Mouse (Mus musculus) stomach, postnatal 0 days (tissue): ENCODE results near the gene Elfn1. TPM values are rescaled to one million over a fixed set of nuclear protein-coding genes. Genes with fewer than 3 reads are reported as not detected.

Experiments used
- ATAC-seq: fragments of 200-750 bp; cut with Nextera tagmentation; 2 replicates; pipeline ENCODE4 v1.8.0; 2017; ENCODE audit not compliant: low FRiP score, low TSS enrichment
- DNase-seq: peaks from one replicate; pipeline ENCODE4 v3.0.0-alpha.2; 2016; ENCODE audit warnings: low spot score
- H3K27ac ChIP-seq: fragments of 300-500 bp; sonication (generic); replicated peaks from 2 replicates; pipeline ENCODE4 v1.5.1; 2014; ENCODE audit warnings: mild to moderate bottlenecking, control low read depth
- H3K27me3 ChIP-seq: fragments of 300-500 bp; sonication (generic); 2 replicates; pipeline ENCODE4 v1.6.1; 2014; ENCODE audit warnings: low read length; ENCODE audit not compliant: control insufficient read depth, insufficient read depth
- H3K36me3 ChIP-seq: fragments of 300-500 bp; sonication (generic); 2 replicates; pipeline ENCODE4 v1.6.1; 2014; ENCODE audit warnings: low read length, mixed read lengths; ENCODE audit not compliant: control insufficient read depth, insufficient read depth
- H3K4me1 ChIP-seq: fragments of 300-500 bp; sonication (generic); replicated peaks from 2 replicates; pipeline ENCODE4 v1.6.1; 2014; ENCODE audit warnings: antibody characterized with exemption; ENCODE audit not compliant: control insufficient read depth, insufficient read depth
- H3K4me2 ChIP-seq: fragments of 300-500 bp; sonication (generic); replicated peaks from 2 replicates; pipeline ENCODE4 v1.6.1; 2014; ENCODE audit warnings: low read depth, mild to moderate bottlenecking, control low read depth, moderate library complexity
- H3K4me3 ChIP-seq: fragments of 300-500 bp; sonication (generic); 2 replicates; pipeline ENCODE4 v1.5.1; 2014; ENCODE audit warnings: low read depth, low read length, control low read depth
- H3K9ac ChIP-seq: fragments of 300-500 bp; sonication (generic); 2 replicates; pipeline ENCODE4 v1.6.1; 2014; ENCODE audit warnings: mild to moderate bottlenecking, low read length, control low read depth, mixed read lengths
- H3K9me3 ChIP-seq: fragments of 300-500 bp; sonication (generic); 2 replicates; pipeline ENCODE4 v1.6.1; 2016; ENCODE audit warnings: low read length; ENCODE audit not compliant: control insufficient read depth
- CTCF ChIP-seq: IDR thresholded peaks from 2 replicates; pipeline ENCODE4 v1.5.1; 2016; ENCODE audit warnings: antibody characterized with exemption, low read depth, mild to moderate bottlenecking, moderate library complexity
- EP300 ChIP-seq: optimal IDR thresholded peaks from 2 replicates; pipeline ENCODE3; 2016; ENCODE audit warnings: antibody characterized with exemption
- WGBS: fragments of 180-500 bp; shearing (Covaris S2); extraction: QIAGEN DNeasy Blood & Tissue Kit; methylation state at CpG from one replicate; pipeline ENCODE4 v1.1.7; 2014; 5-methylcytosine and 5-hydroxymethylcytosine counted together
- polyA plus RNA-seq: library from polyadenylated mRNA; unstranded; fragments of >200 nt; fragmentation: Nextera tagmentation; extraction: Ambion mirVana; gene quantifications from 2 replicates; pipeline ENCODE4 v1.2.1, GENCODE M21; 2015

Elfn1 gene
- polyA plus RNA-seq, 1 experiment from 2014 or later: 0.12 TPM

DNA sequence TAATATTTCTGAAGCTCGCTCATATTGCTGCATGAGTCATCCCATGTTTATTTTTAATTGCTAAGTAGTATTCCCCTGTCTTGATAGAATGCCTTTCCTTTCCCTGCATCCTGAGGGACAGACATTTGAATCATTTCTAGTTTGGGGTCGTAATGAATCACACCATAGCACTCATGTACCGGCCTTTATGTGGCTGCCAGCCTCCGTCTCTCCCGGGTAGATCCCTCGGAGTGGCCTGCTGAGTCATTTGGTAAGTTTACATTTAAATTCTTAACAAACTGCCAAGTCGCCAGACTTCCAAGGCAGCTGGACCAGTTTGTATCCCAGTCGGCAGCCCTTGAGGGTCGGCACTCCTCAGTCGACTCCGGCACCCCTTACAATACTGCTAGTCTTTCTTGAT lies 13.9 kb downstream of the Elfn1 start:
- WGBS: 39% methylated on average over 11 of the region's 11 CpGs
- no peaks in the 10 kb centered on the region for H3K27me3 ChIP-seq

GRCm38 (mm10) chr5:139923867-139924266 lies 16.1 kb downstream of the Elfn1 start:
- no peak overlapping the region for H3K27ac ChIP-seq
- no peak overlapping the region for H3K4me3 ChIP-seq
- H3K27me3 ChIP-seq: no peaks in the 10 kb centered on the region
- no peaks in the 10 kb centered on the region for H3K9me3 ChIP-seq
- no peak overlapping the region for H3K4me2 ChIP-seq
- H3K36me3 ChIP-seq: no peaks in the 10 kb centered on the region
- 91% methylated on average over 8 of the region's 8 CpGs for WGBS
- DNase-seq (no peak), ATAC-seq (no peak)
- H3K9ac ChIP-seq: no peak overlapping the region
- TF ChIP-seq EP300: no peak
- TF ChIP-seq CTCF: peak; percentile 37; the same call in 1 of the 2 replicates
- H3K4me1 ChIP-seq: no peaks in the 10 kb centered on the region

More for the DNA sequence above, 13.9 kb downstream of the Elfn1 start:
- no peak overlapping the region for H3K4me2 ChIP-seq
- TF ChIP-seq CTCF: no peak
- TF ChIP-seq EP300: no peak
- H3K27ac ChIP-seq: no peak overlapping the region
- H3K4me3 ChIP-seq: no peak overlapping the region
- H3K9me3 ChIP-seq: no peaks in the 10 kb centered on the region
- no peak for DNase-seq
- H3K4me1 ChIP-seq: no peaks in the 10 kb centered on the region
- H3K36me3 ChIP-seq: no peaks in the 10 kb centered on the region
- ATAC-seq: no peak
- no peak overlapping the region for H3K9ac ChIP-seq

DNA sequence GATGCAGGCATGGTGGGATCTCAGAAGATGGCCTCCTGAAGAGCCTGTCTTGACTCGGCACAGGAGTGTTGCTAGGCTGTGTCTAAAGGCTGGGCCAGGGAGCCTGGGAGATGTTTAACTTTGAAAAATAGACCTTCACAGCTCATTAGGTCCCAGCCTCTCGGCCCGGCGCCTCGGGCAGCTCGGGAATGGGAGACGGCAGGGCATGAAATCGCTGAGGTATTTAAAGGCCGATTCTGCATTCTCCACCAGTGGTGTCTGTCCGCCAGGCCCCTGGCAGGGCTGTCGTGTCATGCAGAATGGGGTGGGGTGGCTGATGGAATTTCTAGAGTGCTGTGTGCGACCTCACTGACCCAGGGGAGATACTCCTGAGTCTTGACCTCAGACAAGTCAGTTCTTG lies 22.4 kb downstream of the Elfn1 start:
- Histone ChIP-seq H3K27ac (no peak overlapping the region), H3K4me2 (no peak overlapping the region), H3K4me1 (no peaks in the 10 kb centered on the region; the same call in 1 of the 2 replicates), H3K4me3 (no peak overlapping the region), H3K36me3 (no peaks in the 10 kb centered on the region), H3K27me3 (no peaks in the 10 kb centered on the region), H3K9ac (no peak overlapping the region), H3K9me3 (no peaks in the 10 kb centered on the region)
- no peak for ATAC-seq
- no peak for DNase-seq
- 81% methylated on average over 12 of the region's 12 CpGs for WGBS
- TF ChIP-seq CTCF (no peak), EP300 (no peak)

GRCm38 (mm10) chr5:139930927-139931351 lies 23.2 kb downstream of the Elfn1 start:
- ATAC-seq (no peak), DNase-seq (no peak)
- Histone ChIP-seq H3K4me2 (peak overlapping the region; percentile 29), H3K4me1 (no peaks in the 10 kb centered on the region; the same call in 1 of the 2 replicates), H3K4me3 (no peak overlapping the region), H3K9ac (no peak overlapping the region), H3K27me3 (no peaks in the 10 kb centered on the region), H3K9me3 (no peaks in the 10 kb centered on the region), H3K27ac (no peak overlapping the region), H3K36me3 (no peaks in the 10 kb centered on the region)
- no peak for TF ChIP-seq EP300
- TF ChIP-seq CTCF: no peak
- WGBS: 1% methylated on average over 12 of the region's 12 CpGs

DNA sequence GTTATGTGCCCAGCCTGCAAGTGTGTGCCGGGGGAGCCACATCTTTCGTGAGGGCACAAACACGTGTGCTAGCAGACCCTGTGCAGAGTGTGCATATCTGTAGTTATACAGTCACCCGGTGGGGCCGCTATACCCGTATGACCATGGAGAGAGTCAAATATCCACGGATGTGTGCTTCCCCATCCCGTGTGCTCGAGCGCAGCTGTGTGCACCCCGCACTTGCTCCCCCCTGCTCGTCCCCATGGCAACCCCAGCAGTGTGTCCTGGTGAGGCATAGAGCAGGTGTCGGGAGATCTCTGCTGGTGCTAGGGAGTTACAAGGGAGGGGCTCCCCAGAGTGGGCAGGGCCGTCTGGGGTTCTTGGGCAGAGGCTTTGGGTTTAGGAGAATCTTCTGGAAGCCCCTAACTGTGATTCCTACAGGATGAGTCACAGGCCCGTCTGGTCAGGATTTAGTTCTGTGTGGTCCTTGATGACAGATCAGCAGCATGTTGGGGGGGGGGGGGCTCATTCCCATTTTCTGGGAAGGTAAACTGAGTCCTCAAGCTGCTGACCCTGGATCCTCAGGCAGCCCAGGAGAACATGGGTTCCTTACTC lies 24.3 kb downstream of the Elfn1 start:
- Histone ChIP-seq H3K4me1 (no peaks in the 10 kb centered on the region; the same call in 1 of the 2 replicates), H3K36me3 (no peaks in the 10 kb centered on the region), H3K4me2 (0 out of 2 replicates have a peak overlapping the region, but pooled peaks have one; percentile 5), H3K9ac (no peak overlapping the region), H3K4me3 (no peak overlapping the region), H3K27me3 (no peaks in the 10 kb centered on the region), H3K9me3 (no peaks in the 10 kb centered on the region), H3K27ac (no peak overlapping the region)
- TF ChIP-seq EP300: no peak
- TF ChIP-seq CTCF: no peak; the same call in 1 of the 2 replicates
- 25% methylated on average over 15 of the region's 15 CpGs for whole genome bisulfite sequencing
- ATAC-seq (peak; percentile 61), DNase-seq (peak; percentile 43)

- 0 out of 2 replicates have a peak overlapping the region, but pooled peaks have one; percentile 5 for H3K4me2 ChIP-seq
- TF ChIP-seq CTCF: no peak
- TF ChIP-seq EP300: no peak
- ATAC-seq (peak; percentile 63), DNase-seq (peak; percentile 81)
- 32% methylated on average over 13 of the region's 13 CpGs for WGBS
- no peaks in the 10 kb centered on the region for H3K36me3 ChIP-seq
- H3K27ac ChIP-seq: no peak overlapping the region
- H3K4me1 ChIP-seq: no peaks in the 10 kb centered on the region; the same call in 1 of the 2 replicates
- H3K27me3 ChIP-seq: no peaks in the 10 kb centered on the region
- no peak overlapping the region for H3K9ac ChIP-seq
- H3K4me3 ChIP-seq: no peak overlapping the region
- H3K9me3 ChIP-seq: no peaks in the 10 kb centered on the region
Measured at GRCm38 (mm10) chr5:139932595-139933271, 25.0 kb downstream of the Elfn1 start.
